Mouse (Mus musculus) CD4-positive, CD25-positive, alpha-beta regulatory T cell (primary cell): ENCODE measurements around the gene Olfr1148. TPM values are rescaled to one million over a fixed set of nuclear protein-coding genes. Genes with fewer than 3 reads are reported as not detected.

Source experiments
- polyA plus RNA-seq: library from polyadenylated mRNA; unstranded; fragments of 100-300 nt; shearing (Covaris generic); gene quantifications from one replicate; pipeline ENCODE4 v1.2.1, GENCODE M21; 2017

Gene Olfr1148
- not detected for polyA plus RNA-seq

DNA sequence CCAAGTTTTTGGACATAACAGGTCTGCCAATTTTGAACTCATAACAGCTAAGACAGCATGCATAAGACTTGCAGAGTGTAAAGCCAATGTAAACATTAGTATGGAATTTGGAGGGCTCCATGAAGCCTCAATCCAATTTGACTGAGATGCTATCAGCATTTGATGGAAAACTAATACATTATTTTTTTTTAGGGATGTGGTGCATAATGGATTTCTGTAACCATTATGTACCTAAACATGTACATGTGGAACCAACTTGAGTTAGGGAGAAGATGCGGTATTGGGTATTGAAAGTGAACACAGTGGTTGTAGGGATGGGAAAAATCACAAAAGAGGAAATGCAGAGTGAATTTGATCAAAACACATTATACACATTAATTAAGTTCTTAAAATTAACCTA, at the start of gene Olfr1148:
Gene Olfr1148, plus strand, starts transcription at position 301 of the 400 bp plus-strand sequence.

DNA sequence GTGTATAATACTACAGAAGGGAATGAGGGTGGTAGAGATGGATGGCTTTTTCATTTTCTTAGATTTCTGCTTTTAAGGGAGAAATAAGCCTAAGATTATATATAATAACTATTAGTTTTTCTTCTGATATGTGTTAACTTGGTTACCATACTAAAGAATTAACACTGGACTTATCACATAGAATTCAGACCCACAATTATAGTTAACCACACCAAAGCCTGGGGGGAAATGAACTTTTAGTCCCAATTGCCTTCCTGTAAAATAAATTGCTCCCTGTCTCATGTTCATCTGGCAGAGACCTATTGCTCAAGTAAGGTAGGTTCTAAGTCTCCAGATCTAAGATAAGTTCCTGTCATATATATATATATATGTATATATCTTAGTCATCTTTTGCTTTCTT, 30.0 kb upstream of the Olfr1148 start, which contains the start of gene Olfr1143:
Gene Olfr1143, plus strand, starts transcription at position 301 of the 400 bp plus-strand sequence.

DNA sequence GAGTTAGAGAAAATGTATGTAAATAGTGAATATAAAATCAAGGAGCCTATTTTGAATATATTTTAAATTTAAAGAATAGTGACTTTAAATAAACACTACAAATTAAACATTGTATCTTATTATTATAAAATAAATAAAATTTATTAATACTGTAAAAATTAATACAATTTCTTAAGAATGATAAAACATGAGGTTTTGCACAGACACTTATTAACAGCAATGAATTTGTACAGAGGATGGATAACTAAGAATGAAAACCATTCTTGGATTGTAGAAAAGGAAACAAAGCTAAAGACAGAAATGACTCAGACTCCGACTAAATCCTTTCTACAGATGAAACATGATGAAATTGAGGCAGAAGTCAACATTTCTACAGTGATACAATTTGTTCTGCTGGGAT, 20.8 kb upstream of the Olfr1148 start, which contains the start of gene Olfr1145:
Gene Olfr1145, plus strand, starts transcription at position 301 of the 400 bp plus-strand sequence.

DNA sequence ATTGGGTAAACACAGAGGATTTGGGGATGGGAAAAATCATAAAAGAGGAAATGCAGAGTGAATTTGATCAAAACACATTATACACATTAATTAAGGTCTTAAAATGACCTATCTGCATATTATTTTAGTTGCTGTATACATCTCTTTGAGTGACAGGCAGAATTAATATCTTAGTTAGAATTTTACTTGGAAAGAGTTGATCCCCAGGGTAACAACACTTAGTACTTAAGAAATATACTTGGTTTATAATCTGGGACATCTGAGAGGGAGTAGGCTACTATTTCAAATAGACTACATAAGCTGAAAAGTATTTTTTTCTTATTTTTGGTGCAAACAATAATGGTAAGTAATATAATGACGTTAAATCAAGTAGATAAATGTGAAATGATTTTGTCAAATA, 13.4 kb downstream of the Olfr1148 start, which contains the start of gene Olfr1150-ps1:
Gene Olfr1150-ps1, plus strand, starts transcription at position 301 of the 400 bp plus-strand sequence.

DNA sequence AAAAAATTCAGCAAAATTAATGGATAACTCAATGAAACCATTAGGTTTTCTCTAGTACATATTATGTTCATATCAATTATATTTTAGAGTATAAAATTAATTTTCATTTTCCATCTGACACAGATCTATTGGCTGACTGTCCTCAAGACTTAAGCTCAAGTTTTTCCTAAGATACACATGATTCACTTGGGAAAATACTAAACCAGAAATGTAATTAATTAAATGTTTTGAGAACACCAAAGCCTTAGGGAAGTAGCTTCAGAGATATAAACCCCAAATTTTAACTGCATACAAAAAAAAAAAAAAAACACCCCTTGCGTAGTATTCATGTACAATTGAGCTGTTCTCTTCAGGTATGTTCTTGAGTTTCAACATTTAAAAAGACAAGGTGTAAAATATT, 25.2 kb downstream of the Olfr1148 start, which contains the start of gene Olfr1151:
Gene Olfr1151, plus strand, starts transcription at position 301 of the 400 bp plus-strand sequence.

DNA sequence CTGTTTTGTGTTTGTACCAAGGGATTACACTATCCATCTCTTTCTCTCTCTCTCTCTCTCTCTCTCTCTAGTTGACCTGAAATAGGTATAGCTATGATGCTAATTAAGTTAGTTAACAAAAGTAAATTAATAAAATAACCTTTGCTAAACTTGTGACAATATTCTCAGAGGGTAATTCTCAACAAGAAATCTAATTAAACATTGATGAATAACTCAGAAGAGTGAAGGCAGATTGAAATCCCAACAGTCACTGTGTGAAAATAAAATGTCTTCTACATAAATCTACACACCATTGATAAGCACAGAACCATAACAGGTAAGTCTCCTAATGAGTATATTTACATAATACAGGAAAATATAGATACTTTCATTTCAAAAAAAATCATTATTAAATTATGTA, 35.9 kb downstream of the Olfr1148 start, which contains the start of gene Olfr1152:
Gene Olfr1152, plus strand, starts transcription at position 301 of the 400 bp plus-strand sequence.

Other genes starting within 250 kb of the Olfr1148 start
- gene Olfr1130, start 224.3 kb upstream of the Olfr1148 start, polyA plus RNA-seq = not detected
- 0.13 TPM for gene Olfr1131, start 203.4 kb upstream of the Olfr1148 start, polyA plus RNA-seq
- gene Olfr1132, start 193.0 kb upstream of the Olfr1148 start, polyA plus RNA-seq = not detected
- gene Olfr1133, start 183.2 kb upstream of the Olfr1148 start, polyA plus RNA-seq = not detected
- gene Olfr1134, start 172.1 kb upstream of the Olfr1148 start, polyA plus RNA-seq = not detected
- not detected for gene Olfr1135, start 156.9 kb upstream of the Olfr1148 start, polyA plus RNA-seq
- gene Olfr1136, start 136.6 kb upstream of the Olfr1148 start, polyA plus RNA-seq = not detected
- gene Olfr1137, start 117.4 kb upstream of the Olfr1148 start, polyA plus RNA-seq = not detected
- gene Olfr1138, start 90.6 kb upstream of the Olfr1148 start, polyA plus RNA-seq = not detected
- gene Olfr1140, start 86.8 kb upstream of the Olfr1148 start, polyA plus RNA-seq = not detected
- gene Olfr1141, start 76.5 kb upstream of the Olfr1148 start, polyA plus RNA-seq = not detected
- gene Olfr152, start 51.0 kb upstream of the Olfr1148 start, polyA plus RNA-seq = not detected
- not detected for gene Olfr1143, start 29.9 kb upstream of the Olfr1148 start, polyA plus RNA-seq
- gene Olfr1145, start 20.7 kb upstream of the Olfr1148 start, polyA plus RNA-seq = not detected
- gene Olfr1150-ps1, start 13.5 kb downstream of the Olfr1148 start, polyA plus RNA-seq = not detected
- 0.11 TPM for gene Olfr1151, start 25.3 kb downstream of the Olfr1148 start, polyA plus RNA-seq
- gene Olfr1152, start 36.0 kb downstream of the Olfr1148 start, polyA plus RNA-seq = 0.05 TPM
- gene Olfr1153, start 64.4 kb downstream of the Olfr1148 start, polyA plus RNA-seq = not detected
- not detected for gene Olfr1154, start 74.6 kb downstream of the Olfr1148 start, polyA plus RNA-seq
- gene Olfr1155, start 114.6 kb downstream of the Olfr1148 start, polyA plus RNA-seq = not detected
- gene Olfr1156, start 122.6 kb downstream of the Olfr1148 start, polyA plus RNA-seq = 0.12 TPM
- gene Olfr1157, start 137.8 kb downstream of the Olfr1148 start, polyA plus RNA-seq = not detected
- gene Olfr74, start 144.1 kb downstream of the Olfr1148 start, polyA plus RNA-seq = not detected
- gene Olfr1158, start 159.6 kb downstream of the Olfr1148 start, polyA plus RNA-seq = not detected
- gene Olfr1160, start 177.7 kb downstream of the Olfr1148 start, polyA plus RNA-seq = not detected
- not detected for gene Olfr1161, start 192.2 kb downstream of the Olfr1148 start, polyA plus RNA-seq
- gene Olfr73, start 207.2 kb downstream of the Olfr1148 start, polyA plus RNA-seq = not detected
- not detected for gene Olfr1162, start 220.6 kb downstream of the Olfr1148 start, polyA plus RNA-seq
- not detected for gene Olfr1163, start 241.3 kb downstream of the Olfr1148 start, polyA plus RNA-seq